Mouse (Mus musculus) CH12.LX (cell line): Measurements from ENCODE around the gene Ubxn1.

Source experiments
- CTCF ChIP-seq, 2 experiments: IDR thresholded peaks in 1 of 2; conservative IDR thresholded peaks in 1 of 2; 2 replicates each; pipeline ENCODE4 v1.5.1; 2011 to 2012; ENCODE audit warnings: low read depth in 2 of 2, low read length in 2 of 2, improper control_type of control experiment in 1 of 2, inconsistent platforms in 1 of 2, mild to moderate bottlenecking in 1 of 2, moderate library complexity in 1 of 2
- E2F4 ChIP-seq: IDR thresholded peaks from 2 replicates; pipeline ENCODE4 v1.6.1; 2011; ENCODE audit warnings: low read depth, low read length, improper control_type of control experiment; ENCODE audit not compliant: insufficient replicate concordance
- ELF1 ChIP-seq: IDR thresholded peaks from 2 replicates; pipeline ENCODE4 v1.6.1; 2014; ENCODE audit warnings: low read depth, mild to moderate bottlenecking, inconsistent platforms, low read length, improper control_type of control experiment
- EP300 ChIP-seq: IDR thresholded peaks from 2 replicates; pipeline ENCODE4 v1.6.1; 2011; ENCODE audit warnings: low read length, improper control_type of control experiment
- HCFC1 ChIP-seq: IDR thresholded peaks from 2 replicates; pipeline ENCODE4 v1.6.1; 2012; ENCODE audit warnings: low read depth, mild to moderate bottlenecking, inconsistent platforms, low read length, improper control_type of control experiment
- KAT2A ChIP-seq: IDR thresholded peaks from 2 replicates; pipeline ENCODE4 v1.6.1; 2012; ENCODE audit warnings: low read length, improper control_type of control experiment, inconsistent platforms; ENCODE audit not compliant: insufficient replicate concordance
- MAFK ChIP-seq: IDR thresholded peaks from 2 replicates; pipeline ENCODE4 v1.6.1; 2011; ENCODE audit warnings: low read length, improper control_type of control experiment; ENCODE audit not compliant: insufficient replicate concordance
- POLR2A ChIP-seq: IDR thresholded peaks from 2 replicates; pipeline ENCODE4 v1.6.1; 2011; ENCODE audit warnings: low read depth, mild to moderate bottlenecking, improper control_type of control experiment, low read length
- RCOR1 ChIP-seq: conservative IDR thresholded peaks from 2 replicates; pipeline ENCODE4 v1.6.1; 2012; ENCODE audit warnings: low read depth, mild to moderate bottlenecking, inconsistent platforms, low read length, improper control_type of control experiment

DNA sequence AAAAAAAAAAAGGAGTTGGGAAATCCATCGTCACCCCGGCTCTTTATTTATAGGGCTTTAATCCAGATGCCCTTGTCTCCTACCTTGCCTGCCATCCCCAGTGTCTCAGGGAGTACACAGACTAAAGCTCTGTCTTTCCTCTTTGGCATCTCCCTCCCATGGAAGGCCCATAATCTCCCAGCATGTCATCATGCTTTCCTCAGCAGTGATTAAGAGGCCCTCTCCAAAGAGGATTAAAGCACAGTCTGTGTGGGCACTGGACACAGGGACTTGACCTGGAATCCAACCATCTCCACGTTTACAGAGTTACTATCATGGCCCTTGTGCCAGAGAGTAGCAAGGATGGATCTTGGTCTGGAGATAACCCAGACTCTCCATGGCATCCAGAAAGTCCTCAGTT lies 12.3 kb downstream of the Ubxn1 start, which contains the start of the genes Lbhd1 and Gm49403:
- TF ChIP-seq MAFK (no peak), CTCF (conservative IDR thresholded peaks at IDR 0.05 in 1 of 2, IDR thresholded peaks at IDR 0.05 in 1 of 2; ENCODE audit: low read depth in 2 of 2, low read length in 2 of 2) (no peak), EP300 (no peak), HCFC1 (no peak), POLR2A (no peak), KAT2A (no peak), RCOR1 (no peak), E2F4 (no peak), ELF1 (no peak)
